In the genomic region with DNA sequence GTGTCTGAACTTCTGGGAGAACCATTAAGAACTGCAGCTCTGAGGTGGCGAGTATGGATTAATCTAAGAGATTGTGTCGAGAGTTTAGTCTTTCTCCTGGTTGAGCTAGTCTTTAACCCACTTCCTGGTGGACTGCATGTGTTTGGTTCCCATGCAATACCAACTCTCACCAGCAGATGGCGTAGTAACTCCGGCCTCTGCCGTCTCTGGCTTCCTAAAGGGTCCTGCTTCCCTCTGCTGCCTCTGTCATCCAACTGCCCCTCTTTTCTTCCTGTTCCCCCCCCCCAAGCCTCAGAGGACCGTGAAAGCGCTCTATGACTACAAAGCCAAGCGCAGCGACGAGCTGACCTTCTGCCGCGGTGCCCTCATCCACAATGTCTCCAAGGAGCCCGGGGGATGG, we compare ENCODE assay signal across 8 mouse cellular contexts.
A peak's percentile ranks its signal among the peaks of the same experiment; 100 is the strongest.
DNase-seq lines count a peak whose midpoint lies in the region; ATAC-seq and TF ChIP-seq lines count a peak whose summit lies in the region.

No protein-coding gene starts in this region.

- no peak for ATAC-seq in intestine, postnatal 0 days
- no peak for ATAC-seq in intestine, embryonic 15.5 days
- ATAC-seq in G1E (ENCODE audit: extremely low read depth, insufficient number of reproducible peaks, low FRiP score, poor library complexity, severe bottlenecking) = no peak

- H3K4me1 ChIP-seq in intestine, postnatal 0 days (replicated peaks; ENCODE audit: control insufficient read depth, insufficient read depth, low read length) = no peaks in the 10 kb centered on the region
- no peaks in the 10 kb centered on the region for H3K4me1 ChIP-seq in intestine, embryonic 15.5 days (replicated peaks)
- no peaks in the 10 kb centered on the region for H3K4me1 ChIP-seq in G1E (ENCODE audit: insufficient read depth, low read depth, low read length)

- H3K27ac ChIP-seq in intestine, postnatal 0 days (ENCODE audit: low read depth, low read length) = no peak overlapping the region
- no peak overlapping the region for H3K27ac ChIP-seq in intestine, embryonic 15.5 days

- H3K27me3 ChIP-seq in intestine, postnatal 0 days (replicated peaks; ENCODE audit: control insufficient read depth, insufficient read depth, low read length) = no peaks in the 10 kb centered on the region
- H3K27me3 ChIP-seq in intestine, embryonic 15.5 days (replicated peaks) = no peaks in the 10 kb centered on the region
- H3K27me3 ChIP-seq in G1E (ENCODE audit: insufficient read depth, low read length) = no peaks in the 10 kb centered on the region

- DNase-seq in 416B (ENCODE audit: low read depth) (peak; percentile 30), G1E (ENCODE audit: low spot score) (no peak)
- peak; percentile 17 to 60 for DNase-seq in layer of hippocampus, postnatal 25 days (ENCODE audit: extremely low spot score in 1 of 2, low spot score in 1 of 2)
- DNase-seq in ovary, adult 18-20 months (ENCODE audit: low spot score) = no peak
- no peak for DNase-seq in urinary bladder, postnatal 14 days (ENCODE audit: low spot score)
- DNase-seq in urinary bladder, adult 2 months (ENCODE audit: low spot score) = no peak

- H3K4me3 ChIP-seq in intestine, postnatal 0 days (ENCODE audit: low read depth, low read length) = no peak overlapping the region
- no peak overlapping the region for H3K4me3 ChIP-seq in intestine, embryonic 15.5 days (replicated peaks)
- H3K4me3 ChIP-seq in G1E (ENCODE audit: low read depth, low read length) = no peak overlapping the region

- H3K4me2 ChIP-seq in intestine, postnatal 0 days (replicated peaks; ENCODE audit: low read depth) = no peak overlapping the region
- H3K4me2 ChIP-seq in intestine, embryonic 15.5 days (replicated peaks) = no peak overlapping the region

- no peak overlapping the region for H3K9ac ChIP-seq in intestine, postnatal 0 days (ENCODE audit: low read depth, low read length)
- H3K9ac ChIP-seq in intestine, embryonic 15.5 days = no peak overlapping the region

- WGBS in intestine, postnatal 0 days = 73% methylated on average over 13 of the region's 13 CpGs
- WGBS in intestine, embryonic 15.5 days = 80% methylated on average over 13 of the region's 13 CpGs

- peak; percentile 75 for TF ChIP-seq CTCF in intestine, postnatal 0 days (IDR thresholded peaks at IDR 0.05; ENCODE audit: low read depth)
- TF ChIP-seq CTCF in G1E (IDR thresholded peaks at IDR 0.05; ENCODE audit: low read depth, low read length) = peak; percentile 20; the same call in 1 of the 2 replicates

- H3K36me3 ChIP-seq in intestine, postnatal 0 days (ENCODE audit: control insufficient read depth, insufficient read depth) = no peaks in the 10 kb centered on the region
- H3K36me3 ChIP-seq in intestine, embryonic 15.5 days = no peaks in the 10 kb centered on the region
- H3K36me3 ChIP-seq in G1E (replicated peaks) = no peaks in the 10 kb centered on the region

- no peaks in the 10 kb centered on the region for H3K9me3 ChIP-seq in intestine, postnatal 0 days (ENCODE audit: control insufficient read depth)
- H3K9me3 ChIP-seq in intestine, embryonic 15.5 days = no peaks in the 10 kb centered on the region
- H3K9me3 ChIP-seq in G1E (replicated peaks) = peaks cover 88% of the 10 kb centered on the region

Comparison
In these comparisons a context has a peak if more than half of its experiments do, and no peak if none do; other contexts are left out.
1. DNase-seq: peak in 416B (single experiment) and layer of hippocampus, postnatal 25 days (2 of 2); none in G1E (single experiment), ovary, adult 18-20 months (single experiment), urinary bladder, postnatal 14 days (single experiment) and urinary bladder, adult 2 months (single experiment).